Mouse (Mus musculus): Measurements from ENCODE around the gene Arv1. TPM values are rescaled to one million over a fixed set of nuclear protein-coding genes. Genes with fewer than 3 reads are reported as not detected.
A peak's percentile ranks its signal among the peaks of the same experiment; 100 is the strongest.

The Arv1 gene
- total RNA-seq, 2 experiments from 2014 or later, result 10.4 to 13.5 TPM

DNA sequence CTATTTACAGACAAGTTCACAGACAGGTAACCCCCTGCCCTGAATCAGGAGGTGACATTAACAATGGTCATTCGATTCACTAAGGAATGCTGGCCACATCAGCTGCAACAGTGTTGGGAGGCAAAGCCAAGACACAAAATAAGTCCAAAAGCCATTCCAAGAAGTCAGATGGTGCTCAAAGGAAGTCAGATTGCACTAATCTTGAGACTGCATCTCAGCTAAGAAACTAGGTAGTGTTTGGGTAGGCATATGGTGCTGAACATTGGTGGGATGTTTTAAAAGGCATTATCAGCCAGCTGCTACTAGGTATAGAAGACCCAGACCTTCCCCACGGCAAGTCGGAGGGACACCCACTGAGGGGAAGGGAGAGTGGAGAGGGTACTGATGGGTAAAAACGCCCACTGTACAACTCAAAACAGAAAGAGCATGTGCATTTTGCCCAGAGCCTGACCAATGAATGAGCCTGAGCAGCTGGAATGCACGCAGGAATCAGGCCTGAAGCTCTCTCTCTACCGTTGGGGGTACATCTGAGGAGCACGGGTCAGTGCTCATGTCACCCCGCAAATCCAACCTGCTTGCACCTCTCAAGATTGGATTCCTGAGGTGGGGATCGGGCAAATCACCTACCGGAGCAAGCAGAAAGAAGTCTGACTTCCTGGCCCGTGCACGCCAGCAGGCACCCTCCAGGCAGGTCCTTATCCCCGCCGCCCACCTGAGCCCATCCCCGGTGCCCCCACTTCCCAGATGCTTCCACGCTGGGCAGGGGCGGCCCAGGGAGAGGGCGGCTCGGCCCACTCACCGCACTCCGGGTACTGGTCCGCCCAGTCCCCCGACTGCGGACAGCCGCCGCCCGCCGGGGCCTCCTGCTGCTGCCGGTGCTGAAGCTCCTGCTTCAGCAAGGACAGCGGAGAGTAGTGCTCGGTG is 739 bp upstream of the Arv1 start:
- DNase-seq (ENCODE audit: extremely low spot score in 1 of 2, low spot score in 1 of 2), result no peak

DNA sequence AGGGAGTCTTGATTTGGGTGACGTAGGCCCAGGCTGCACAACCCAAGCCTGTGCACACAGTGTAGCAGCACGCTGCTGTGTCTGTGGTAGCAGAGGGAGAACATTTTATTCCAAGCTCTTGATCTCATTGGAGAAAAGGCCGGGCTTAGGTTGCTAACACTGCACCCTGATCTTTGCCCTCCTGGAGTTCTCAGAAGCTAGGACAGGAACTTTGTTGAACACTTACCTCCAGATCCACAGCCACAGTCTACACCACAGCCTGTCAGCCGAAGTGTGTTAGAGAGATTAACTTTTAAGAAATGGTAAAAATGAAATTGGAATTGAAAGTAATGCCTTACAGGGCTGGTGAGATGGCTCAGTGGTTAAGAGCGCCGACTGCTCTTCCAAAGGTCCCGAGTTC is 2.4 kb downstream of the Arv1 start:
- no peak for DNase-seq (ENCODE audit: extremely low spot score in 1 of 2, low spot score in 1 of 2)

DNA sequence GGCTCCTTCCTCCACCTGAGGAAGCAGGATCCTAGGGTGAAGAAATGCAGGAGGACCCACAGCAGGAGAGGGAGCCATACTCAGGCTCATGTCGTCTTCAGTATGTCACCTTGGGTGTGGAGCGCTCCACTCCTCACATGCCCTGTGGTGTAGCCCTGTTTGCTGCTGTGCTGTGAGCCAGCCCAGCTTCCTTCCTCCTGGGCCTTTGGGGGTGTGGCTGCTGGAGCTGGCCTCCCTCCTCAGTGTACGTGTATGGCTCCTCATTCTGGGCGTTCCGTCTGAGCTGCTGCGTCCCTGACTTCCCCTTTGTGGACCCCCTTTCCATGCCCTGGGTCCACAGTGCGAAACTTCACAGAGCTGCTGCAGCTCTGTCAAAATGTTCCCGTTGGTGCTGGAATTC is 10.9 kb downstream of the Arv1 start:
- DNase-seq (ENCODE audit: extremely low spot score in 1 of 2, low spot score in 1 of 2), result no peak

DNA sequence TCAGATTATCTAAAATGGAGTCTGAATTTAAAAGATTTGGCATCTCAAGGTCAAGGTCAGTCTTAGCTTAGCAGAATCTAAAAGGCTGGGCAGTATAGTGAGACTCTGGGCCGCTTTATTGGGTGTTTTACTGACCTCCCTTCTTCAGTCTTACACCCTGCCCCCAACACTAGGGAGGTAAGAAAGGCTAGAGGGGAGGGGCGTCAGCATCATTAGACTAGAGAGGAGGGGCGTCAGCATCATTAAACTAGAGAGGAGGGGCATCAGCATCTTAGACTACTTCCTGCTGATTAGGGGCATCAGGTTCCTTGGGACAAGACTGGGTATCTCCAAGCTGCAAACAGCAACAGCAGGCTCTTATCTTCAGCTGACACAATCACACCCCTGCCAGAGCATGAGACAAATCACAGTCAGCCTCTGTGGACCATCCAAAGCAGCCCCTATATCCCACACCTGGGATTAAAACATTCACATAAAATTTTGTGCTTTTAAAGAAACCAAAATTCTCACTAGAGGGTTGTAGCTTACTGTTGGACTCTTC is 13.5 kb downstream of the Arv1 start:
- DNase-seq (ENCODE audit: extremely low spot score in 1 of 2, low spot score in 1 of 2), result no peak

DNA sequence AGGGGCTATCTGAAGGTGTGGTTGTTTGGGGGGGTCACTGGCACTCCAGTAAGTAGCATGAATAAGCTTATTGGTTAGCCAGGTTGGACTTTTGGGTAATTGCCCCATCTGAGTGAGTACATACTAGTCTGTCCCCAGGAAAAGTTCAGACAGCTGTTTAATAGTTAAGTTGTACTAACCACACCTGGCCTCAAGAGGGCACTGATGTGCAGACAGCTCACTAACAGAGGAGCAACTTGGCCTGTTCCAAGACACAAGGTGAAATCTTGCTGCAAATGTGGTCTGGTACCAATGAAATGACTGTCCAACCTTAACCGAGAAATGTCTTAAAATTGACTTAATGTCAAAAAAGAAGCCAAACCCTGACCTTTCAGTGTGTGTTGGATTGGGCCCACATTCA is 17.3 kb downstream of the Arv1 start:
- DNase-seq (ENCODE audit: extremely low spot score in 1 of 2, low spot score in 1 of 2), result no peak

DNA sequence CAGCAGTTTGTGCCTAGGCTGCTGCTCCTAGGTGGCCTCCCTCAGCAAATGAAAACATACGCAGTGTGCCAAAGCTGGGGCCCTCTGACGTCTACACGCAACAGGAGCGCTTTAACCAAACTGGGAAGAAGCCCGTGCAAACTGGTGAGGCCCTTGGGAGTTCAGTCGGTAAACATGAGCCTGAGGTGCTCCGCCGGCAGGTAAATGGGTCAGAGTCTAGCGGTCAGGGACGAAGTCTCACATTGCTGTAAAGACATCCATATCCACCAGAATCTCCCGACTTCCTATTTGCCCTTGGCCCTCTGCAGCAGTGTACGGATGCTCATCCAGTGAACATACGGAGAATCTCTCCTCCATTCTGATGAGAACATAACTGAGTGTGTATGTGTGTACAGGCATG is 24.7 kb downstream of the Arv1 start:
- DNase-seq (ENCODE audit: extremely low spot score in 1 of 2, low spot score in 1 of 2), result no peak

DNA sequence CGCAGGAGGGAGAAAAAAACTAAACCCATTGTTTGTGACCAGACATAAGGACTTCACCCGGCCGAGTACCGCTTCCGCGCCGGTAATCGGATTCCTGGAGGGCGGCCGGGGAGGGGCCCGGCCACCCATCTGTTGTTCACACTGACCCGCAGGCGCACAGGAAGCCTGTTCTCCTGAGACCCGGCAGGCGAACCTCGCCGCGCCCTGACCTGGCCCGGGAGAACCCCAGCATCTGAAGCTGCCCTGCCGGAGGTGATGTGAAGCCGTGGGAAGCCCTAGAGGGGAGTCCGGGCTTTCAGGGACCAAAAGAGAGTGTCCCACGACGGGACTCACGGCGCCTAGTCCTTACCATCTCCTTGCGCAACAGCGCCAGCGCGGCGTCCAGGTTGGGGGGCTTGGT is 29.3 kb downstream of the Arv1 start:
- DNase-seq (ENCODE audit: extremely low spot score in 1 of 2, low spot score in 1 of 2), result no peak

DNA sequence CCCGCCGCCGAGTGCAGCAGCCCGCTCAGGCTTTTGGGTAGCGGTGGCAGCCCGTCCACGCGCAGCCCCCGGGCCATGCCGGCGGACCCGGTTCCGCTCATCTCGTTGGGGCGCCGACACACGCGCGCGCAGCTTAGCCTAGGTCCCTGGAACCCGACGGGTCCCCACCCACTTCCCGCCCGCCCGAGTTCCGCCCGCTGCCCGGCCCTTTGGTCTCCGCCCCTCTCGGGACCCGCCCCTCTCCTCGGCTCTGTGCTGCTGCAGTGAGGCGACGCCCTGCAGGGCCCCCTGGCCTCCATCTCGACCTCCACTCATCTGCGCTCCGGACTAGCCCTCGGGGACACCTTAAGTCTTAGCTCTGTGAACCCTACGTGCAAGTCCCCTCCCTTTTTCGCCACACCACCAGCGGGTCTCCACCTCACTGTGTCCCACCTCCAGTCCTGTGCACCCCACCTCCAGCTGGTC is 29.8 kb downstream of the Arv1 start, which contains the start of gene Fam89a:
Gene Fam89a, minus strand, starts transcription at position 124 of the 465 bp plus-strand sequence.
- peak in 1 of 2 experiments; percentile 10 for DNase-seq (ENCODE audit: extremely low spot score in 1 of 2, low spot score in 1 of 2)

DNA sequence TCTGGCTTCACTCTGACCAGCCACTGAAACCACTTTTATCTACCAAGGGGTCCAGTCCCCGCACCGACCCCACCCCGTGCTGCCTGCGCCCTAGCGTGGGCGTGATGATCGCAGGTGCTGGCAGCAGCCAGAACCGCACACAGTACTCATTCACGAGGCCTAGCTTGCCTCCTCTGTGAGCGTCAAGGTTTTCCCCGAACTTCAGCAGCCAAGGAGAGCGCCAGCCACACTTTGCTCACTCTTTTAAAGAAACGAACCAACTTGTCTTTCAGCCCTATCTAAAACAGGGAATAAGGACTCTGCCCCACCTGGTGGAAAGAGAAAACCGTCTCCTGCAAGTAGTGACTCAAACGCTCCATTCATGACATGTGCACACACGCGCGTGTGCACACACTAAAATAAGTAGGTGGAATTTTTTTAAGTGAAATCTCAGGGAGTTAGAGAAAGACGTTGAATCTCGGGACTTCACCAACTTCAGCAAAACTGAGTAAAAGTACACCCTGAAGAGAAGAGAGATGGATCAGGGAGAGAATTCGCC is 30.5 kb downstream of the Arv1 start:
- no peak for DNase-seq (ENCODE audit: extremely low spot score in 1 of 2, low spot score in 1 of 2)

DNA sequence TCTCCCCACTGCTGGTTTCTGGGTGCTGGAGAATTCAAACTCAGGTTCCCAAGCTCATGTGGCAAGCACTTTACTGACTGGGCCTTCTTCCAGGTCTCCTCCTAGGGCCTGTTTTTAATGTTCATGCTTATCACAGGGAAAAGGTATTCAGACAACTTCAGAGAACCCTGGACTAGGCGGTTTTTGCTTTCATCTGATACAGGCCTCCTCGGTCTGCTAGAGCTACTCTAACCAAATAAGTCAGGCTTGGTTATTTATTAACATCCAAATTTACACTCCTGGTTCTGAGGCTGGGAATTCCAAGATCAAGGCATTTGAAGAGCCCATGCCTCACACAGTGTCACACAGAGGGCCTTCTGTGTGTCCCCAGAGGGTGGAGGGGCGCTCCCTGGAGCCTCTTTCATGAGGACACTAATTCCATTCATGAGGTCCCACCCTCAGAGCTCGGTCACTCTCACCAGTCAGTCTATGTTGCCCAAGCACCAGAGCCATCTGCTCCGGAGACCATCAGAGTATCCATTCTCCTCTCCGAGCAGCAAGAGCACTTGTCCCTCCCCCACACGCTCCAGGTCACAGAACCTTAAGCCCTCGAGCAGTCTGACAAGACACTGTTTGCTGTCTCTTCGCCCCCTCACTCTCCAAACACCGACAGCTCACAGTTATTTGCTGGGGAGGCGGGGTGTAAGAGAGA is 32.3 kb downstream of the Arv1 start:
- DNase-seq (ENCODE audit: extremely low spot score in 1 of 2, low spot score in 1 of 2), result no peak

DNA sequence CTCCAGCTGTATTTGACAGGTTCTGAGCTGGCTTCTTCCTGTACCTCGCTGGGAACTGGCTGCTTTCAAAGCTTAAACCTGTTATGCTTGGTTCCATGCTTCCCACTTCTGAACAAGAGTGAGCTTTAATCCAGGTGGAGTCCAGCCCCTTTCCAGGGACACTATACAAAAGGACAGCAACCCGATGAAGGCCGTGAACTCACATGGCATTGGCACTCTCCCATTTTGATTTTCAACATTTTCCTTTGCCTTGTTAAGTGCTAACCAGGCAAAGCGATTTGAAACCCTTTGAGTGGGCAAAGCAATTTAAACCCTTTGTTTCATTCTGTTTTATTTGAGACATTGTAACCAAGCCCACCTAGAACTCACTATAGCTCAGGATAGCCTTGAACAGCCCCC is 32.9 kb downstream of the Arv1 start:
- DNase-seq (ENCODE audit: extremely low spot score in 1 of 2, low spot score in 1 of 2), result no peak

DNA sequence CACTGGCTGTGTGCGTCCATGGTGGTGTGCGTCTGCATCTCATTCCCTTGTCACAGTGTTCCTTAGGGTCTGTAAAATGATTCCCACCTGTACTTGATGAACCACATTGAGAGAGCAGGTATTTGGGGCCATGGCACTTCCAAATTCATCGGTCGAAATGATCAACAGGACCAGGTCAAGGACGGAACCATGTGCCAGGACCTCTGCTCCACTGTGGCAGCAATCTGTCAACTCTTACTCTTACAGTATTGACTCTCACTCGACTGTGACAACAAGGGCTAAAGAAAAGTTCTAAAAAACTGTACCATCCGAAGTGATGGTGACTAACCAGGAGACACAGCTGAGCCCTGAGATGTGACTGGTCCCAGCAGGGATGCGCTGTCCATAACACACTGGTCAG is 33.5 kb downstream of the Arv1 start:
- no peak for DNase-seq (ENCODE audit: extremely low spot score in 1 of 2, low spot score in 1 of 2)

DNA sequence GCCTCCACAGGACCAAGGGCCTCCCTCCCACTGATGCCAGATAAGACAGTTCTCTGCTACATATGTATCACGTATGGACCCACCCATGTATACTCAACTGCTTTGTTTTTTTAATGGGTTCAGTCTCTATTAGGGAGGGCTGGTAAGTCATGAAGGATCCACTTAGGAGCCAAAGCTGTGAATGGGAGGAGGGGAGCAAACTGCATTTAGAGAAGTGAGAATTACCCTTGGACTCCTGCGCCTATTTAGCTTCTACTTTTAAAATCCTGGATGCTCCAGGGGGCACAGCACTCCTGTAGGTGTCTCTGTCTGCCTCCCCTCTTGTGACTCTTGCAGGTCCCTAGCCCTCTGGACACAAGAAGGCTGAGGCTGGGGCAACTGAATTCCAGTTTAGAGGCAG is 34.2 kb downstream of the Arv1 start:
- DNase-seq (ENCODE audit: extremely low spot score in 1 of 2, low spot score in 1 of 2), result no peak

DNA sequence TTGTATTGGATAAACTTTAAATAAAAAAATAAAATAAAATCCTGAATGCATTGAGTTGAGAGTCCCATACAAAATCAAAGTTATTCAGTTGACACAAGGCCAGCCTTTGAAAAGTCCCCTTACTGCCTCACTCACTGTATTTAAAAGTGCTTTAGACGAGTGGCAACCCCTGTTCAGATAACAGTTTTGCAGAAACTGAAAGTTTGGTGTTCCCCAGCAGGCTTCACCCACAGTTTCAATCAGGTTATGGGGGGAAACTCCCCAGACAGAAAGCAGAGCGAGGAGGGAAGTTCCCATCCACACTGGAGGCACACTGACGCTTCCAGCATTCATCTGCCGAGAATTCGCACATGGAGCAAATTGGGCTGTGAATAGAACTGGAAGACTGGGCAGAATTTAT is 34.7 kb downstream of the Arv1 start:
- DNase-seq (ENCODE audit: extremely low spot score in 1 of 2, low spot score in 1 of 2), result no peak

DNA sequence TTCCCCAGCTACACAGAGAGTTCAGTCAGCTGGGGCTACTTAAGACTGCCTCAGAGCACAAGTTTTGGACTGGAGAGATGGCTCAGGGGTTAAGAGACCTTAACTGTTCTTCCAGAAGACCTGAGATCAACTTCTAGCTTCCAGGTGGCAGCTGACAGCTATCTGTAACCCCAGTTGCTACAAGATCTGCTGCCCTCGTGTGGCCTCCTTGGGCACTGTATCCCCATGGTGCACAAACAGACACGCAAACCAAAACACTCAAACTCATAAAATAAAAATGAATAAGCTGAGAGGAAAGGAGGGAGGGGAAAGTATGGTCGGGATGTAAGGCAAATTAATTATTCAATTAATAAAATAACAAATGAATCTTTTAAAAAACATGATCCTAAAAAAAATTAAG is 36.6 kb downstream of the Arv1 start:
- DNase-seq (ENCODE audit: extremely low spot score in 1 of 2, low spot score in 1 of 2), result peak in 1 of 2 experiments; percentile 33

DNA sequence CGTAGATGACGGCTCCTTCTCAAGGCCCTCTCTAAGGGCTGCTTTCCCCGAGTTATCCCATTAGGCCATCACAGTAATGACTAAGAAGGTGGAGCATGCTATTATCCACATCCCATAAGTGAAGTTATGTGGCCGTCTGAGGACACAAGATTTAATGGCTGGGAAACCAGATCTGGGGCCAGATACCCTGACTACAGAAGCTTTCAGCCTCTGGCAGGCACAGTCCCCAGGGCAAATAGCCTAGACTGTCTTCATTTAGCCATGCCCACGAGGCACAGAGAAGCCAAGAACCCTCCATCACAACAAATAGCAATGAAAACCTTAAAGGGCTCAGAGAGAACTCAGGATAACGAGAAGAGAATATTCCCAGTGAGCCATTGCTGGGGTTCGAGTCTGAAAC is 41.1 kb downstream of the Arv1 start:
- no peak for DNase-seq (ENCODE audit: extremely low spot score in 1 of 2, low spot score in 1 of 2)

DNA sequence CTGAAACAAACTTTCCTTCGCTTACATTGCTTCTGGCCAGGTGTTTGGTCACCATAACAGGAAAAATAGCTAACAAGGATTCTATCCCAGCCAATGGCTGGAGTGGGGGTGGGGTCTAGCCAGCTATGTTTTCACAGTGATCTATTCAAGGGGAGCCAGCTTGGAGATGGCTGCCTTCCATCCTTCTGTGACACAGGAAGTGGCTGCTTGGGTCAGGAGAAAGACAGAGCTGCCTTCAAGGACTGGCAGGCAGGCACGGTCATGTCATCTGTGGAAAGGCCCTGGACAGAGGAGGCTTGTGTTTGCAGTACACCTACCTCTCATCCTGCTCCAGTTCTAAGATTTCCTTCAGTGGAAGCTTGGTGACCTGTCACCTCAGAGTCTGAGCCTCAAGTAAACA is 50.5 kb downstream of the Arv1 start:
- no peak for DNase-seq (ENCODE audit: extremely low spot score in 1 of 2, low spot score in 1 of 2)

DNA sequence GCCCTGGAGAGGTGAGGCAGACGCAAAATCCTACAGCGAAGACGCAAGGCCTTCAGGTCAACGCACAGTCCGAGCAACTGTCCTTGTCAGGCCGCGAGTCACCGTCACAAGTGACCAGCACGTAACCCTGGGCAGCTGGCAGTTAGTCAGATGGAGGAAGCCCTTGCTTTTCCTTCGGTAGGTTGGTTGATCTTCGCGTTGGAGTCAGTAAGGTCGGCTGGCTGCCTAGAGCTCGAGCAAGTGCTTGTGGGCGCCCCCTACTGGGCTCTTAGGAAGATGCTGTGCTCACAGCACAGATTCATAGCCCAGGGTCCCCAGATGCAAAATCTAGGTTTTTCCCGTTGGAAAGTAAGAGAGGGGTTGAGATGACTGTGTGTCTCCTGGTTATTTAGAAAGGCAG is 53.8 kb downstream of the Arv1 start:
- DNase-seq (ENCODE audit: extremely low spot score in 1 of 2, low spot score in 1 of 2), result peak; percentile 55 to 81

DNA sequence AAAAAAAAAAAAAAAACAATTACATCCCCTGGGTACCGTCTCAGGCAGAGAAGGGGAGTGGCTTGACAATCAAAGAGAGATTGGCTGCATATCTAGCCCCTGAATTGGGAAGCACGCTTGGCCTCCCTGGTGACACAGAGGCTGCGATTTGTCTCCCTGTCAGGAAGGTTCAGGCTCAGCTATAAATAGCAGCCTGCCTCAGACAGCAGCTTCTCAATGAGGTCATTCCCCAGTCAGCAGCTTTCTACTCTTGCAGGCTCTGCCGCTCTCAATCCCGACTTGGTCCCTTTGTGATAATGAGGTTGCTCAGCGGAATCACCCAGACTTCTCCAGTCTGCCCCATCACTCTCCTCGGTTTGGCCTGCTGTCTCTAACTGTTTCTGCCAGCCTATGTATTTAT is 58.3 kb downstream of the Arv1 start:
- DNase-seq (ENCODE audit: extremely low spot score in 1 of 2, low spot score in 1 of 2), result no peak

DNA sequence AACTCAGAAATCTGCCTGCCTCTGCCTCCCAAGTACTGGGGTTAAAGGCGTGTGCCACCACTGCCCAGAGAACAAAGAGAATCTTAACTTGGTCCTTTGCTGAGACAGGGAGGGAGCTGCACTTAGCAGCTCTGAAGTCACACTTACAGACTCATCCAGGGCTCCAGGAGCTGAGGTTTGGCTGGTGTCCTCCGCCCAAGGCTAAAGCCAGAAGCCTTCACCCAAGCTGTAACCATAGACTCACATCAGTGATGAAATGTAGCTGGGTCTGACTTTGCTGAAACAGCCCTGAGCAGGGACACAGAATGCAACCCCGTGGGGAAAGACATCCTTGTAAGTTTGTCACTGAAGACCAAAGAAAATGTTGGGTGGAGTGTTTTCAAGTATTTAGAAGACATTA is 60.5 kb downstream of the Arv1 start:
- no peak for DNase-seq (ENCODE audit: extremely low spot score in 1 of 2, low spot score in 1 of 2)

DNA sequence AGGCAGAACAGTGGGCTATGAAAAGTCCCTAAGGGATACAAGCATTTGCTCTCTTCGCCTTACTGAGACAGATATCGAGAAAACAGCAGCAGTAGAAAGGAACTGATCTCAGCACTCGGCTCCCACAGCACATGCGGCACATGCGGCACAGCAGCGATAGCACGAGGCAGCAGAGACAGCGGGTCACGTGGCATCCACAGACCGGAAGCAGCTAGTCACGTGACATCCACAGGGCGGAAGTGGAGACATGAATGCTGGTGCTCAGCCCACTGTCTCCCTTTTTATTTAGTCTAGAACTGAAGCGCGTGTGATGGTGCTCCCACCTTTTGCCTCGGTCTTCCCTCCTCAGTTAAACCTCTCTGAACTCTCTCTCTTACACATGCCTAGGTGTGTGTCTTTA is 61.3 kb downstream of the Arv1 start:
- DNase-seq (ENCODE audit: extremely low spot score in 1 of 2, low spot score in 1 of 2), result no peak
